Mouse (Mus musculus): Measurements from ENCODE around the gene Cryl1.

Cryl1 gene

GRCm38 (mm10) chr14:57230264-57231015 is 167.9 kb downstream of the Cryl1 start:
- no peak for DNase-seq

All from kidney, postnatal 10 days (tissue).